Mouse (Mus musculus): ENCODE results near the gene Srrm4.
A peak's percentile ranks its signal among the peaks of the same experiment; 100 is the strongest.

The Srrm4 gene

DNA sequence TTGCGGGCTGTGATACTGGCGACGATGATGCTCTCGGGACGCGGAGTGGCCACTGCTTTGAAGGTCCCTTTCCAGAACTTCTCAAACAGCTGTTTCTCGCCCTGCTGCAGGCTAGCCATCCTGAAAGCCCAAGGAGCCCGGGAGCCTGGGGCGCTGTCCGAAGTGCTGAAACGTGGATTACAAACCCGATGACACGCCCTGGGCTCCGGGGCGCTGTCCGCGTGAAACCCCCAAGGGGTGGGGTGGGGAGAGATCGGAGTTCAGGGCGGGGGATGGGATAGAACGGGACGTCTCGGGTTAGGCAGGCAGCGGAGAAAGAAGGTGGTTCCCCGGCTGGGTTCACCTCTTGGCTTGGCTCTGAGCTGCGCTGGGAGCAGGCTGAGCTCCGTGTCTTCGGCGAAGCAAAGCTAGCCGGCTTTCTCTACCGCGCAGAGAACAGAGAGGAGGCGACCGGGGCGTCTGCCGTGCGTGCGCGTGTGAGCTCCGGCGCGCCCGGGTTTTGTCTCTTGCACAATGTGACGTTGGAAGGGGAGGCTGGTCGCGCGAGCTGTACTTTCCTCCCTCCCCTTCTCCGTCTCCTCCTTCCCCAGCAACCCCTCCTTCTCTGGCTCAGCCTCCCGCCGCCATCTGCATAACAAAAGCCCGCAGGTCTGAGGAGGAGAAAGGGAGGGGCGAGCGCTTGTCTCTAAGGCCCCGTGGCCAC, at the start of gene Srrm4:
TSS of gene Srrm4 (minus strand) at position 472 of the 703 bp plus-strand sequence.
- peak; percentile 75 for ATAC-seq (ENCODE audit: insufficient number of reproducible peaks, low FRiP score, low TSS enrichment)

GRCm38 (mm10) chr5:116592801-116593430, 1.3 kb upstream of the Srrm4 start:
- ATAC-seq (ENCODE audit: insufficient number of reproducible peaks, low FRiP score, low TSS enrichment): peak; percentile 42; the same call in 1 of the 2 replicates

GRCm38 (mm10) chr5:116592049-116592800, 608 bp upstream of the Srrm4 start:
- peak; percentile 39; the same call in 1 of the 2 replicates for ATAC-seq (ENCODE audit: insufficient number of reproducible peaks, low FRiP score, low TSS enrichment)

- no peak for ATAC-seq (ENCODE audit: insufficient number of reproducible peaks, low FRiP score, low TSS enrichment)
These were observed 919 bp downstream of the Srrm4 start for GRCm38 (mm10) chr5:116590698-116591097.

GRCm38 (mm10) chr5:116589631-116590030, 2.0 kb downstream of the Srrm4 start:
- no peak for ATAC-seq (ENCODE audit: insufficient number of reproducible peaks, low FRiP score, low TSS enrichment)

- ATAC-seq (ENCODE audit: insufficient number of reproducible peaks, low FRiP score, low TSS enrichment): no peak
These were observed 2.8 kb downstream of the Srrm4 start for GRCm38 (mm10) chr5:116588836-116589235.

- no peak for ATAC-seq (ENCODE audit: insufficient number of reproducible peaks, low FRiP score, low TSS enrichment)
These were observed 12.1 kb downstream of the Srrm4 start for GRCm38 (mm10) chr5:116579533-116579932.

GRCm38 (mm10) chr5:116577082-116577481, 14.5 kb downstream of the Srrm4 start:
- no peak for ATAC-seq (ENCODE audit: insufficient number of reproducible peaks, low FRiP score, low TSS enrichment)

DNA sequence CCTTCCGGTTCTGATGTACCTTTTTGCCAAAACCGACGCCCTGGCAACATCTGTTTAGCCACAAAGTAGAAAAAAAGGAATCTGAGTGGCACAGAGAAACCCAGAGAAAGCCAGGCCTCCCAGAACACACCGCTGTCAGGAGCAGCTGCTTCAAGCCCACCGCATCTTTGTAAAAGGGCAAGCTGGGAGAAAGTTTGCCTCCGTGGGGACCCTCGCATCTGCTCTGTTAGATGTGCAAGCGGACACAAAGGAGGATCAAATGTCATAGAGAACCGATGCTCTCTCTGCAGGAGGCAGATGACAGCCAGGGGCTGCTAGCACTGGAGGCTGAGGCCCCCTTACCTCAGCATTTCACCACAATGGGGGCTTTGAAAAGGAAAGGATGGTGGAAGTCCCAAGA, 18.3 kb downstream of the Srrm4 start:
- no peak for ATAC-seq (ENCODE audit: insufficient number of reproducible peaks, low FRiP score, low TSS enrichment)

- 0 out of 2 replicates have a peak, but pooled peaks have one; percentile 32 for ATAC-seq (ENCODE audit: insufficient number of reproducible peaks, low FRiP score, low TSS enrichment)
These were observed 19.7 kb downstream of the Srrm4 start for GRCm38 (mm10) chr5:116571936-116572335.

DNA sequence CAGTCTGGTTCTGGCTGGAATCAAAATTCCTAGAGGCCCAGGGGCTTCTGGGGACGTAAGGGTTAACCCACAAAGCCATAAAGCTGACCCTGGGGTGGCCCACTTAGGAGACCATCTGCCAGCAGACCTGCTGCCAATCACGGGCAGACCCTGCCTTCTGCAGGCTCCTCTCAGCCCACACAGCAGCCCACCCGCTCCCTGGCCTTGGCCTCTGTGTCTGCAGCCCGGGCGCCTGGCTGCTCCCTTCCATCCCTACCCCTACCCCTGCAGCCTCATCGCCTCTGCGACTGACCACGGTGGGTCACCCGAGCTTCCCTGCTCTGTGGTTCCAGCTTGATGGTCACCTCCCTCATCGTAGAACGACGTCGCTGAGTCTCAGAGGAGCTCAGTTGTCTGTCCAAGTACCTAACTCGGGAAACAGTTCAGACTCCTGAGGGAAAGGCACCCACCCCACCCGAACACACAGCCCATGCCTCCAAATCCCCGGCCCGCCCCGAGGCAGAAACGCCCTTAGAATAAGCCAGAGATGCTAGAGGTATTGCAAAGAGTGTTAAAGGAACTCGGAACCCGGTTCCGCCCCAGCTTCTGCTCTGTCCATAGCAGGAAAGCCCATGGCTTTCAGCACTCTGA, 20.3 kb downstream of the Srrm4 start:
- 0 out of 2 replicates have a peak, but pooled peaks have one; percentile 39 for ATAC-seq (ENCODE audit: insufficient number of reproducible peaks, low FRiP score, low TSS enrichment)

DNA sequence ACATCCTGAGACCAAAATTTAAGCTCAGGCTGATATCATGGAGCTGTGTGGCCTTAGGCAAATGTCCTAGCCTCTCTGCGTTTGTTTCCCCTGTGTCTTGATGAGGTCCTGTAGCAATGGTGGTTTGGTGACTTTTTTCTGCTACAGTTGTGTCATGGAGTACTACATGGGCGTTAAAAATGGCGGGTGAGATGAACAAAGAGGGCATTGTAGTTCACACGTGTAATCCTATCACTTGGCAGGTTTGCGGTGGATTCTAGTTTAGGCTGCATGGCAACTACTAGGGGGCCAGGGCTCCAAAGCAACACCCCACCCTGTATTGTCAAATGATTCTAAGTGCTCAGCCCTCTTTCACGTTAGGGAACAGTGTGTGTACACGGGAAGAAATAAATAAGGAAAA, 21.1 kb downstream of the Srrm4 start:
- ATAC-seq (ENCODE audit: insufficient number of reproducible peaks, low FRiP score, low TSS enrichment): no peak

DNA sequence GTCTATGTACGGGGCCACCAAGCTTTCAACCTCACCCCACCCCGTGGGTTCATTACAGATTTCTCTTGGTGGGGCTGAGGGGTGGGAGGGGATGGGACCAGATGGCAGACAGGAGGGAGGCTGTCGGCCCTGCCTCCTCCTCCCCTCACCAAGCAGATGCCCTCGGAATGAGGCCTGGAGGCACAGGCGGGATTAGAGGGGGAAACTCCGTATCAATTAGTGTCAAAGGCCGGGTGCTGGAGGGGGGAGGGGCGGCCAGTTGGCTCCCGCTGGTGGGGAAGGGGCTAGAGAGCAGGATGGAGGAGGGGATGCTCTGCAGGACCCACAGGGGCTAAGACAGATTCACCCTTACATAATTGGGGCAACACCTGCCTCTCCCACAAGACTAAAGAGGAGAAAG, 22.0 kb downstream of the Srrm4 start:
- ATAC-seq (ENCODE audit: insufficient number of reproducible peaks, low FRiP score, low TSS enrichment): no peak

DNA sequence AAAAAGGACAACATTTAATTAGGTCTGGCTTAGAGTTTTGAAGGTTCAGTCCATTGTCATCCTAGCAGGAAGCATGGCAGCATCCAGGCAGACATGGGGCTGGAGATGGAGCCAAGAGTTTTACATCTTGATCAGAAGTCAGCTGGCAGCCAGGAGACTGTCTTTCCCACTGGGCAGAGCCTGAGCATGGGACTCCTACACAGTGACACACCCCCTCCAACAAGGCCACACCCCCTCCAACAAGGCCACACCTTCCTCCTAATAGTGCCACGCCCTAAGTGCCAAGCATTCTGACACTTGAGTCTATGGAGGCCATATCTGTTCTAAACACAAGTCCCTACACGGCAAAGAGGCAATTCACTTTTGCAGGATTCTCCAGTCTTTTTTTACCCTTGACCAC, 23.6 kb downstream of the Srrm4 start:
- ATAC-seq (ENCODE audit: insufficient number of reproducible peaks, low FRiP score, low TSS enrichment): no peak

GRCm38 (mm10) chr5:116567298-116567697, 24.3 kb downstream of the Srrm4 start:
- ATAC-seq (ENCODE audit: insufficient number of reproducible peaks, low FRiP score, low TSS enrichment): no peak

DNA sequence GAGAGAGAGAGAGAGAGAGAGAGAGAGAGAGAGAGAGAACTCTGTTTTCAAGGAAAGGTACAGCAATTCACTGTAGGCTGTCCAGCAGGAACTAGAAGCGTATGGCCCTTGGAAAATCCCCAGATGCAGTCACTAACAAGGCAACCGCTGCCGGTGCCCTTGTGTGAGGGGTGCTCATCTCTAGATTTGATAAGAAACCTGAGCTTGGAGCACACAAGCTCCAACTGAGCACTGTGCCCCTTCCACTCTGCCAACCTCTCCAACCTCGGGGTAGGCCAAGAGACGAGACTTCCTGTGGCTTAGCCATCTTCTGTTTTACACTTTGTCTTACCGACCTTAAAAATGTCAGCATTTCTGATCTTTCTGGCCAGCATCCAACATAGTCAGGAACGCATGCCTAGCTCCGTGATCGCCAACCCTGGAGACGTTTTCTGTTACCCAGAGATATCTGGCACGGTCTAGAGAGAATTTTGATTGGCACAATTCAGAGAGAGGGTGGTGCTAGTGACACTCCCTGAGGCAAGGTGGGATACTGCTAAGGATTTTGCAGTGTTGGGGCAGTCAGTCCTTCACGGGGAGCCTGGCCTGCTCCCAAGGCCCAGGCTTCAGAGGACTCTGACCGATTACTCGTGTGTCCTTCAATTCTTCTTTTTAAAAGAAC, 25.1 kb downstream of the Srrm4 start:
- ATAC-seq (ENCODE audit: insufficient number of reproducible peaks, low FRiP score, low TSS enrichment): no peak

DNA sequence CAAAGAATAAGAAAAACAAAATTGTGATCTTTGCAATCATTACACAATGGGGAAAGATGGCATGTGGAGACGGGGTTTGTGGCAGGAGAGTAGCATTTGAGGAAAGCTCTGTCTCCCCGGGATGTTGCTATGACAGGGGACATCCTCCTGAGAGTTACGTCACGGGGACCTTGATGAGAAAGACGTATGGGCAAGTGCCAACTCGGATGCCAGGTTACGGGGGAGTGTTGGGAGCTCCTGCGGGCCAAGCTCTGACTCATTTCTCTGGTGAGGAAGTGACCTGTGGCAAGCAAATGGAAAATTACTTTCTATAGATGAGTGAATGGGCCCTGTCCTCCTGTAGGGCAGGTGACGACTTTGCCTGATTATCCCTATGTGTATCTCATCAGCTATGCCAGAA, 26.0 kb downstream of the Srrm4 start:
- ATAC-seq (ENCODE audit: insufficient number of reproducible peaks, low FRiP score, low TSS enrichment): peak; percentile 64; the same call in 1 of the 2 replicates

GRCm38 (mm10) chr5:116564391-116564790, 27.2 kb downstream of the Srrm4 start:
- ATAC-seq (ENCODE audit: insufficient number of reproducible peaks, low FRiP score, low TSS enrichment): no peak

GRCm38 (mm10) chr5:116563713-116564112, 27.9 kb downstream of the Srrm4 start:
- peak; percentile 74 for ATAC-seq (ENCODE audit: insufficient number of reproducible peaks, low FRiP score, low TSS enrichment)

DNA sequence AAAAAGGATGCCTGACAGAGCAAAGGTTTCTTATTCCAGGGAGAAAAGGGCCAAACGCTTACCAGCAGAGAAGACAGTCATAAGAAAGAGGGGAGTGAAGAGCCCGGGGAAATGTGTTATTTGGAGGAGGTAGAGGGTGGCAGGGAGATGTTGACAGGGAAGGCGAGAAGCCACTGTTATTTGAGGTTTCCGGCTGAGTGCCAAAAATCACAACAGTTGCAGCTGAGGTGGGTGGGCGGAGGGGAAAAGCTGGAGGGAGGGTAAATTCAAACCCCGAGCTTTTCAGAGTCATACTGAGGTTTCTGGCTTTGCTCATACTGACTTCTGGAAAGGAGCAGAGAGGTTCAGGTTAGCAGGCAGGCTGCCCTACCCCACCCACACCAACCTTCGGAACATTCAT, 32.5 kb downstream of the Srrm4 start:
- no peak for ATAC-seq (ENCODE audit: insufficient number of reproducible peaks, low FRiP score, low TSS enrichment)
